Mouse (Mus musculus) heart, postnatal 14 days (tissue): ENCODE data around the gene Adcy5. TPM values are rescaled to one million over a fixed set of nuclear protein-coding genes. Genes with fewer than 3 reads are reported as not detected.
A peak's percentile ranks its signal among the peaks of the same experiment; 100 is the strongest.

Experiments used
- DNase-seq, 2 experiments: peaks; one replicate each; pipeline ENCODE4 v3.0.0; 2021 to 2022
- intact Hi-C: fragments of 180-260 bp; cut with DNase I; formaldehyde crosslinking; loops from one replicate; pipeline ENCODE4 v1.15.1; 2025
- long read RNA-seq, 2 experiments: library from polyadenylated mRNA; stranded (forward); transcript quantifications; one replicate each; pipeline ENCODE4 v2.0.0; 2021
- total RNA-seq, 2 experiments: library from RNA; stranded (reverse); gene quantifications; 2 replicates each; pipeline ENCODE4 v1.2.3; 2021

Adcy5 gene
- 10 to 100 TPM; 50.4 to 50.9 TPM for total RNA-seq
- long read RNA-seq, experiment 1, full-length matches to known transcripts: 22 of 47 reads
- long read RNA-seq, experiment 1, partial matches to known transcripts: 21 of 47 reads
- long read RNA-seq, experiment 1, other reads (novel, unspliced or antisense): 4 of 47 reads
- long read RNA-seq, experiment 2, full-length matches to known transcripts: 32 of 58 reads
- long read RNA-seq, experiment 2, partial matches to known transcripts: 18 of 58 reads
- long read RNA-seq, experiment 2, other reads (novel, unspliced or antisense): 8 of 58 reads

DNA sequence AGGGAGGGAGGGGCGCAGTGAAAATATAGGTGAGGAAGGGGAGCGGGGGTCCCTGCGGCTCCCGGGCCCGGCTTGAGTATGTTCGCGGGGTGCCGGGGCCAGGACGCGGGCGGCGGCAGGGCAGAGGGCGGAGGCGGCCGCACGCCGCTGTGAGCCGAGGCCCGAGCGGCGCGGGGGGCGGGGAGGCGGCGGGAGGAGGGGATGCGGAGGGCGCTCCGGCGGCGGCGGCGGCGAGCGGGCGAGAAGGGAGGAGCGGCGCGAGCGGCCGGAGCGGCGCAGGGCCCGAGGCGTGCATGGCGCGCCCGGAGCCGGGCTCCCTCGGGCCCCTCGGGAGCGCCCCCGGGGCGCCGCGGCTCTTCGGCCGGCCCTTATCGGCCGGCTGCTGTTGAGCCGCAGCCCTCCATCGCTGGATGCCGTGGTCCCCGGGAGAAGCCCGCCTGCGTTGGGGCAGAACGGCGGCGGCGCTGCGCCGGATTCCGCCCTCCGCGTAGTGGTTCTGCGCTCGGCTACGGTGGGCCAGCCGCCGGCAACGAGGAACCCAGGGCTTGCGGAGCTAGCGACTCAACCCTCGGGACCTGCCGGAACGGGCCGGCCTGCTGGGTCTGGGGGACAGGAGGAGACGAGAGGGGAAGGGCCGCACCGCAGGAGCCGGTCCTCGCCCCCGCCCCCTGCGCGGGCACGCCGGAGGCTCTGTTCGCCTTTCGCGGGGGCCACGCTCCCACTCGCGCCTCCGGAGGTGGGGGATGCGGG lies at the start of gene Adcy5:
TSS of gene Adcy5 (plus strand) at position 237 of the 750 bp plus-strand sequence.
- peak; percentile 56 to 61 for DNase-seq
- intact Hi-C loops: loop anchor here (2.0 to 5.0 kb wide), 2 partner anchors 44 to 98 kb away; no protein-coding TSS in a partner anchor

DNA sequence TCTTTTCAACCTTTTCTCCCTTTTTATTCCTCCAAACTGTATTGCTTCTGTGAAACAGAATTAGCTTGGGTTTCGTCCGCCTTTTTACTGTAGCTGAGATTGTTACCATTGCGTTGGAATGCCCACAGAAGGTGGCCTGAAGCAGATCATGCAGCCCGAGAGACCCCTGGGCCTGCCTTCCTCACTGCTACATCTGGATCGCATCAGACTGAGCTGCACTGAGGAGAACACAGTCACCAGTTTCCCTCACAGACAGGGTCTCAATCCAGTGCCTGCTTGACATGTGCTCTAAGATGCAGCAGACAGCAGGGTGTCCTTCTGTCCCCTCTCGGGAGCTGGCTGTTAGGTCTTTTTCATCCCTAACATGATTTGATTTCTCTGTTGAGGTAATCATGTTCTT lies 46.7 kb upstream of the Adcy5 start:
- intact Hi-C loops: loop anchor here (5.0 kb wide), 1 partner anchor 51 kb away; no protein-coding TSS in a partner anchor
- no peak for DNase-seq

DNA sequence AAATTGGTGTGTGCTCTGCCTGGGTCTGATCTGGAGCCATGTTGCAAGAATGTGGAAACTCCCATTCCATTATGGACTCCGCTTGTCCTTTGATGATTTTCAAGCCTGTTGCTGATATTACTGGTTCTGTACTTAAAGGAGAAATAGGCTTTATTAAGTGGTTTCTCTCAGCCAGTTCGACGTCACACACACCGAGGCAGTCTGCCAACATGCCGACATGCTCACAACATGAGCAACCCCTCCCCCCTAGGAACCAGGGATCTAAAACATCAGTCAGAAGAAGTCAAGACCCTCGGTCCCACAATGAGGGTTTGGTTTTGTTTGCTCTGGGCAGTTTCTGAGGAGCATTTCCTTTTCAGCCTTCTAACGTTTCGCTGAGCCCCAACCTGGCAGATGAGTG lies 45.5 kb upstream of the Adcy5 start:
- no peak for DNase-seq

DNA sequence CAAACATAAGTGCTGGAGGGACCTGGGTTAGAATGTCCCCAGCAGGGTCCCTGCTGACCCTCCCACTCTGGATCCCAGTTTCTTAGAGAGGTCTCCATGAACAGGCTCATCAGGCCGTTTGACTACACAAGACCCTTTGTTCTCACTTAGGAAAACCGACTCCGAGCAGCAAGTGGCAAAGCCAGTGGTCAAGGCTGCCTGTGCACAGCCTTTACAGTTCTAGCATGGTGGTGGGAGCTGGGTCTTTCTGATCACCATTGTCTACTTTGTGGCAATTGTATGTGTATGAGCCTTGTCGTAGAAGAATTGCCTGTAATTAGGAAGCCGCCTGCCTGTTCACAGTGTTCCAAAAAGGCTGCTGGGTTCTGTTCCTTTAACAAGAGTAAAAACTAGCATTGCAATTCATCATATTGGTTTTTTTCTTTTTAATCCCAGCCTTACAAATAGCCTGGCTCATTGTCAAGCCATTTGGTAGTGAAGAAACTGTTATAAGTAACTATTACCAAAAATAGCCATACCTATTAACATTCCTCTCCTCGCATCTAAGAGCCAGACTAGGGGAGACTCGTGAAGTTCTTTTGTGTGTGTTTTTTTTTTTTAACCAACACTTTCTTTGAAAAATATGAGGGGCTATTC lies 44.9 kb upstream of the Adcy5 start:
- intact Hi-C loops: loop anchor here (1.0 to 5.0 kb wide), 3 partner anchors 45 to 161 kb away; partner anchors contain the start of gene Adcy5
- no peak for DNase-seq

More for the DNA sequence above, 45.5 kb upstream of the Adcy5 start:
- intact Hi-C loops: loop anchor here (5.0 kb wide), 1 partner anchor 52 kb away; no protein-coding TSS in a partner anchor

- peak; percentile 87 to 94 for DNase-seq
- intact Hi-C loops: loop anchor here (1.0 to 2.0 kb wide), 2 partner anchors 44 to 160 kb away; partner anchors contain the start of gene Adcy5
These were observed 44.1 kb upstream of the Adcy5 start for GRCm38 (mm10) chr16:35110410-35111142.

GRCm38 (mm10) chr16:35111143-35111620 lies 43.5 kb upstream of the Adcy5 start:
- intact Hi-C loops: loop anchor here (2.0 kb wide), 1 partner anchor 44 kb away; the partner anchor contains the start of gene Adcy5
- DNase-seq: peak in 1 of 2 experiments; percentile 42

- no peak for DNase-seq
- intact Hi-C loops: no loop called here
These were observed 41.2 kb upstream of the Adcy5 start for GRCm38 (mm10) chr16:35113496-35113895.

GRCm38 (mm10) chr16:35116328-35116956 lies 38.2 kb upstream of the Adcy5 start:
- intact Hi-C loops: no loop called here

GRCm38 (mm10) chr16:35117436-35117835 lies 37.2 kb upstream of the Adcy5 start:
- DNase-seq: peak in 1 of 2 experiments; percentile 13
- intact Hi-C loops: no loop called here

More at GRCm38 (mm10) chr16:35116328-35116956, 38.2 kb upstream of the Adcy5 start:
- DNase-seq: no peak

DNA sequence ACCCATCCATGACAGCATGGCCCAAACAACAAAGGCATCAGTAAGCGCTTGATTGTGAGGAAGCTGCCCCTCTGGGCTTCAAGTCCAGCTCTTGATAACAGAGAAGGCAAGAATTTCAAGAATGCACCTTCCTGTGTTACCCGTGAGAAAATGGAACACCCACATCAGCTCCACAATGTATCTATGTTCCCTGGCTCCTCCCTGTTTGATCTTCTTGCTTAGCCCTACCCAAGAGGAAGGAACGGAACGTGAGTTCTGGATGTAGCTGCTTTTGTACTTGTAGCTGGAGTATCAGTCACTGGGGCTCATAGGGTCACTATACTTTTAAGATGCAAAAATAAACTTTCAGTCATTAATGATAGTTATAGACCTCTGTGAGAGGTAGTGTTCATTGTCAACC lies 34.1 kb upstream of the Adcy5 start:
- no peak for DNase-seq
- intact Hi-C loops: no loop called here

DNA sequence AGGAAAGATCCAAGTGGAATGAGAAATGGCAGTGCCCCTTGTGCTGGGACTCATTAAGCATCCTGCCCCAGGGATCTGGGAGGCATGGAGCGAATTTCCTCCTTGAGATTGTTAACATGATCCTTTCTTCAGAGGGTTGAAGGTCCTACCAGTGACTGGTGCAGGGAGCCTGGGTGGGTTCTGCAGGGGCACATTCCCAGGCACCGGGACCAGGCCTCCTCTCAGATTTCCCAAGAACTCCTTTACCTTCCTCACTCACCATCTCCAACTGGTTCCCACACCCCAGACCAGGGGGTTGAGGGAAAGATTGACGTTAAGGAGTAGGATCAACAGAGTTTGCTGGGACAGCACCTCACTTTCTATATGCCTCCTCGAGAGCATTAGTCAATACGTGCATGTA lies 27.4 kb upstream of the Adcy5 start:
- intact Hi-C loops: no loop called here
- no peak for DNase-seq

DNA sequence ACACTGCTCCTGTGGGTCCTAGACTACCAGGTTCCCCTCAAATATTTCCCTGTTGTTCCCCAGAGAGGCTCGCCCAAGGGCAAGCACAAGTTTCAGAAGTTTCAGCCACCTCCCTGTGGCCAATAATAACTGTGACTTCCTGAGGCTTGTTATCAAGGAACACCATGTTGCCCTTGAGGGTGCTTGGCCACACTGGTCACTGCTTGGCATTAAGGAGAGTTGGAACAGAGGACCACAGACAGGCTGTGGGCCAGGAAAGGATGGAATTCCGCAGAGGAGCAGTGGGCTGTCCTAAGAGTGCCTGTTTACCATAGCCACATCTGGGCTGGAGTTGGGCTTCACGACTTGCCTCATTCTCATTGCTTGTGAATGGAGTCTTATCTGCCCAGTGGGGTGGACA lies 24.5 kb upstream of the Adcy5 start:
- peak; percentile 47 to 73 for DNase-seq
- intact Hi-C loops: no loop called here

DNA sequence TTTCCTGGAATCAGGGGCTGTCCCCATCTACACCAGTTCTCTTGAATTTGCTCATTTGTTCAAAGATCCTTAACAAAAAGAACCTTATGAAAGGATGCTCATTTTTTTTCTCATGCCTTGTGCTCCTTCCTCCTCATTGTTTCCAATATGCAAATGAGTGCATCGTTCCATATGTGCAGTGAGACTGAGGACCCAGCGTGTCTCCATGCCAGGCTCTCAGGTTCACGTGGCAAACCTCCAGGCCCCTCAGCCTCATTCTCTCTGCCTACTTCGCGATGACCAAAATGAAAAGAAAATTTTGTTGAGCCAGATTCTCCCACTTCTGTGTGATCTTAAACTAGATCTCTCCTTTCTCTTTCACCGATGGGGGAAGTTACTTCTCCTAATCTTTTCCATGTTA lies 15.3 kb upstream of the Adcy5 start:
- no peak for DNase-seq

DNA sequence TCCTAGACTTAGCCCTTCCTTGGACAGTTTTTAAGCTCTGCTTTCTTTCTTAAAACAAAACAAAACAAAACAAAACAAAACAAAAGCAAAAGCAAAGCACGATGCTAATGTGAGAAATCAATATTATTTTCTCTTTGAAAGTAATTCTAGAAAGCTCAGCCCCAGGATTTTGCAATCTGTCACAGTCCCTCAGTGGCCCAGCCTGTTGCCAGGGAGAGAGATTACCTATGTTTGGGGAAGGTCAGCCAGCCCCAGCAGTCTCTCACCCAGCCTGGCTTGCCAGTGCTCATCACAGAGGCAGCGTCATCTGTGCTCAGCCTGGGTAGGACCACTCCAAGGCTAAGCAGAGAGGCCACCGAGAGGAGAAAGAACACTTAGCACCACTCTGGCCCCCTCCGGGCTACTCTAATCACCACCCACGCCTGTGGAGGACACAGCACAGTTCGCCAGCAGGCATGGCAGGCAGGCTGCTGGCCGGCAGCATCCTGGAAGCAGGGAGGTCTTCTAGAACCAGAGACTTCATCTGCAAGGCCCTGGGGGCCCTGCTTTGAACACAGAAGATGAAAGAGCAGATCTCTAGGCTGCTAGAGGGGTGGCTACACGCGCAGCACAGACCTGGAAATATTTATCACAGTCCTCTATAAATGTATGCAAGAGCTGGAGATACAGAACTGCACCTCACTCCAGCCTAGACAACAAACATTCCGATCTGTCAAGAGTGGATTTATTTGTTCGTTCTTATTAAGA lies 14.6 kb upstream of the Adcy5 start:
- peak in 1 of 2 experiments; percentile 20 for DNase-seq
- intact Hi-C loops: loop anchor here (2.0 kb wide), 1 partner anchor 13 kb away; no protein-coding TSS in a partner anchor

More for the DNA sequence above, 15.3 kb upstream of the Adcy5 start:
- intact Hi-C loops: loop anchor here (2.0 kb wide), 1 partner anchor 13 kb away; no protein-coding TSS in a partner anchor

GRCm38 (mm10) chr16:35140620-35140975 lies 14.1 kb upstream of the Adcy5 start:
- intact Hi-C loops: no loop called here
- DNase-seq: no peak

DNA sequence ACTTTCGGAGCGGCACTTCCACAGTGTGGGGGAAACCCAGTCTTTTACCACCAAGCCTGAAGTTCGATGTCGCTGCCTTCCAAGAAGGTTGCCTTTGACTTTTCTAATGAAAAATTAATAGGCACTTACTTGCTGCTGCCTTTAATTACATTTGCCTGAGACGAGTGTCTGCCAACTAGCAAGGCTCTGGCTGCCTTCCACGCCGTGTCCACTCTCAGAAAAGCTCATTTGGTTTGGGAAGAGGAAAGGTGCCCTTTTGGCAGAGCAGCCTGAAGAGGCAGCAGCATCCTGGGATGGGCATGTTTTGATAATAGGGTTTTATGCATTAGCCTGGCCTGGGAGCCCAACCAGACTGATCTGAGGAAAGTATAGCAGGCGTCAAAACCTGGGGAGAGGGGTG lies 12.8 kb upstream of the Adcy5 start:
- intact Hi-C loops: no loop called here
- no peak for DNase-seq

DNA sequence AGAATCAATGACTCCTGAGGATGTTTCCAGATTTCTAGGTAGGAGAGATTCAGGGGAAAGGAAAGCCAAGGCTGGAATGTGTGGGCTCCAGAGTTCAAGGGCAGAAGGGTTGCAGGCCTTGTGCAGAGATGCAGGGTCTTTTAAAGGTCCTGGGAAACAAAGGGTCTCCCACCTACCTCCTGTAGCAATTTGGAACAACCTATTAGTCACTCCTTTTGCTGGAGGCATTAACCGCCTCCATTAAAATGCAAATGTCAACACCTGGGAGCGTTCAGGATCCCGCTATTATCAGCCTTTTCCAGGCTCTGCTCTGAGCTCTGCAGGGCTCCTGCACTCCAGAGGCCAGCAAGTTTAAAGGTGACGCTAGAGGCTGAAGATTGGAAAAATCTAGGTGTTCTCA lies 8.5 kb upstream of the Adcy5 start:
- intact Hi-C loops: no loop called here
- no peak for DNase-seq

DNA sequence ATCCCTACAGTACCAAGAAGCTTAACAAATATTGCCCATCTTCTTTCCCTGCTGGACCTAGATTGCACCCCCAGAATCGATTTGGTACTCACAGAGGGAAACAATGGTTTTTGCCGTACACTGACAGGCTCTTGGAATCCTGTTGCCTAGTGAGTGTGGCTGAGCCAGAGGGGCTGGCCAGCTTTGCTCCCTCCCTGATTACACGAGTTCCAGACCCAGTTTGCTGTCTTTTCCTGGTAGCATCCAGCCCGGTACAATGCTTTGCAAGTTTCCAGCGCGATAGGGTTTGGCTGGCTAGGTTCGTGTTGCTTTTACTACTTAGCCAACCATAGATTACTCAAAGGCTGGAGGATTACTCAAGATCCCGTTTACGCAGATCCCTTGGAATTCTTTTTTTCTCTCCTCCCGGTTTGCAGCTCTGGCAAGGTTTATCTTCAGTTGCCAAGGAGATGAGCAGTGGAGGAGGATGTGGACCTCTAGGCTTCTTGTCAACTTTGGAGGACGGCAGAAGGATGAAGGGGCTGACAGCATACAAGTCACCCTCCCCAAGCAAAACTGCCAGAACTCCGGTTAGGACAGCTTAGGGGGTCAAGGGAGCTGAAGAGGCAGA lies 1.4 kb upstream of the Adcy5 start:
- intact Hi-C loops: loop anchor here (2.0 kb wide), 1 partner anchor 14 kb away; no protein-coding TSS in a partner anchor
- DNase-seq: no peak
